Mouse (Mus musculus) spleen, postnatal 4 days (tissue): ENCODE data around the gene Cybb.
"Not testable (repeated sequence)": the region's sequence is repeated elsewhere in the genome, so short reads cannot be mapped to it uniquely, and the experiment has no call there.

Source experiments
- DNase-seq, 2 experiments: peaks; one replicate each; pipeline ENCODE4 v3.0.0; 2022; ENCODE audit warnings: low spot score in 2 of 2

Gene Cybb

DNA sequence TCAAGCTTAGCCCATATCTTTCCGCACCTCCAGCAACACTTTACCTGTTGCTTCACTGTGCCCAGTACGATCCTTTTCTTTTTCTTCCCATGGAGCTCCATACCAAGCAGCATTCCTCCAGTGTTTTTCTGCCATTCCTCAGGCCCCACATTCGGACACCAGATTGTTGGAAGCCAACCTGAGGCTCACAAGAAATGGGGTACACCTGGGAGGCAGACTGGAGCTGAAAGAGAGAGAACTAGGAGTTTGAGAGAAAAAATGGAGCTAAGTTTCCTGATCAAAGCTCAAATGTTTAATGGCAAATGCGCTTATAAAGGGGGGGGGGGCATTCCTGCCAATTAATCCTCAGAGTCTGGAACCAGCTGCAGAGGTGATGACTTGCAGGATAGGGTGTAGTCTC, at the start of gene Cybb:
Gene Cybb (minus strand): TSS at position 101 of the 400 bp plus-strand sequence.
- DNase-seq, result no peak

DNA sequence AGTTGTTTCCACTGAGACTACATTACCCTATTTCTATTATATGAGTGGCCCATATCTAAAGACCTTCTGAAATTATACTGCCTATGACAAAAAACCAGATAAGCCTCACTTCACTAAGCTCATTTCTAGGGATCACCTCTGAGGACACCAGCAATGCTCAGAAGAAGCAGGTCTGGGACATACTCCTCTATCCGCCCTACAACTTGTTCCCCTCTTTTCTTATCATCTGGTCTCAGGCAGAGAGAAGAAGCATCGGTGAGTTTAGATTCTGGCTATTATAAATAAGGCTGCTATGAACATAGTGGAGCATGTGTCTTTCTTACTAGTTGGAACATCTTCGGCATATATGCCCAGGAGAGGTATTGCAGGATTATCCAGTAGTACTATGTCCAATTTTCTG, 49.3 kb upstream of the Cybb start:
- no peak for DNase-seq

DNA sequence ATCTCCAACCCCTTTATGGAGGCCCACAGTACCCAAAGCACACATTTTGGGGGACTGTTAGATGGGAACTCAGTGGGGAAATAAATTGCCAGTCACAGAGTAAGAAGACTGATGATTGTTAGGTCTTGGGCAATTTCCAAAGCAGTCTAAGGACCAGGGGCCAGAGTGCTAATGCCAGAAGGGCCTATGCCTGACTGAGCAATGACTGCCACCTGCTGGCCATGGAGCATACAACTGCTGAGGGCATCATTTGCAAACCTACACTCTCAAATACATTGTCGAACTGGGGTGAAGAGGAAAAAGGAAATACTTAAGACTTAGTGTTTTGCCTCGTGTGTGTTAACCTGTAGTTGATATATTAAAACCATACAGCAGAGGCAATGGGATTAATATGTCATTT, 32.4 kb upstream of the Cybb start:
- DNase-seq, result peak in 1 of 2 experiments; percentile 44

DNA sequence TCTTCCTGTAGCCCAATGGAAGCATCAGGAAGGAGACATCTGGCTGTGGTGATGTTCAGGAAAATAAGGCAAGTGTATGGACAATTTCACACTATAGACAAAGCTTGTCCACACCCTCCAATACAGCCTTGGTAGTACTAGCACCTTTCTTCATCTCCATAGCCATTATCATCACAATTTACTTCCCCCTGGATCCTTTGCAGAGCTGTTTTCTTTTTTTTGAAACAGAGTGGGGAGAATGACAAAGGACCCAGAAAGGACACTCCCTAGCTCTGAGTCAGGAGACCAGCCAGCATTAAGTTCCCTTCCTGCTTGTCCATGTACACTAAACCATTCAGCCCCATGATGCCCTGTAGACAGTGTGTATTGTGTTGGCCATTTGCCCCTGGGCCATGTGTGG, 30.0 kb upstream of the Cybb start:
- not testable (repeated sequence) for DNase-seq

DNA sequence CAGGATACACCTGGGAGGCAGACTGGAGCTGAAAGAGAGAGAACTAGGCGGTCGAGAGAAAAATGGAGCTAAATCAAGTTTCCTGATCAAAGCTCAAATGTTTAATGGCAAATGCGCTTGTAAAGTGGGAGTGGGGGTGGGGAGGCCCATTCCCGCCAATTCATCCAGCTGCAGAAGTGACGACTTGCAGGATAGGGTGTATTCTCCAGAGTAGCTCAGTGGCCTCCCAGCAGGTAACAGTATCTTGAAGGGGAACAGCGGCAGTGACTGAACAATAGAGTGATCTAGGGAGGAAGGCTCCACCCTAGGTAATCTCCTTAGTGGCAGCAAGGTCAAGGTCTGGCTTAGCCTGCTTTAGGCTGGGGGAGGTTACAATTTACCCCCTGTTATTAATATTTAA, 12.5 kb downstream of the Cybb start:
- DNase-seq, result not testable (repeated sequence)

DNA sequence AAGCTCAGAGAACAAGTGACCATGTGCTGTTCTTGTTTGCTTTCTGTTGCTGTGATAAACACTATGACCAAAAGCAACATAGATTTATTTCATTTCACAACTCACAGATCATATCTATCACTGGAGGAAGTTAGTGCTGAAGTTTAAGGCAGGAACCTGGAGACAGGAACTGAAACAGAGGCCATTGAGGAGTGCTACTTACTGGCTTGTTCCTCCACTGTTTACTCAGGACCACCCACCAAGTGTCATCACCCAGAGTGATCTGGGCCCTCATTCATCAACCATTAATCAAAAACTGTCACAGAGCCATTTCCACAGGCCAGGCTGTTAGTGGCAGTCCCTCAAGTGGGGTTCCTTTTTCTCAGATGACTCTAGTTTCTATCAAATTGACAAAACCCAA, 13.1 kb downstream of the Cybb start:
- no peak for DNase-seq

DNA sequence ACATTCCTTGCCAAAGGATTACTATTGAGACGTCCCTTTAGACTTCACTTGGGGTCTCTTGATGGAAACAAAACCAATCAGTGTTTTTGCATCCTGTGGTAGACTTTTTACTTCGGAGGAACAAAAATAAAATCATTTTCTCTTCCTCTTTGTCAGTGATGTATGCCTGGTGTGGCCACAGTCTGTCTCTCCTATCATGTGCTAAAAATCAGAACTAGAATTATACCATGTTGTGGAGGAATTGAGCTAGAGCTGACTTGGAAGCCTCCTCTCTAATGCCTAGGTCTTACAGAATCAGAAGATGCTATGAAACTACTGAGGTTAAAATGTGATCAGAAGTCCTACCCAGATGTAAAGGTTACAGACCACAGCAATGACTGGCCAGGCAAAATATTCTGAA, 13.8 kb downstream of the Cybb start:
- no peak for DNase-seq

DNA sequence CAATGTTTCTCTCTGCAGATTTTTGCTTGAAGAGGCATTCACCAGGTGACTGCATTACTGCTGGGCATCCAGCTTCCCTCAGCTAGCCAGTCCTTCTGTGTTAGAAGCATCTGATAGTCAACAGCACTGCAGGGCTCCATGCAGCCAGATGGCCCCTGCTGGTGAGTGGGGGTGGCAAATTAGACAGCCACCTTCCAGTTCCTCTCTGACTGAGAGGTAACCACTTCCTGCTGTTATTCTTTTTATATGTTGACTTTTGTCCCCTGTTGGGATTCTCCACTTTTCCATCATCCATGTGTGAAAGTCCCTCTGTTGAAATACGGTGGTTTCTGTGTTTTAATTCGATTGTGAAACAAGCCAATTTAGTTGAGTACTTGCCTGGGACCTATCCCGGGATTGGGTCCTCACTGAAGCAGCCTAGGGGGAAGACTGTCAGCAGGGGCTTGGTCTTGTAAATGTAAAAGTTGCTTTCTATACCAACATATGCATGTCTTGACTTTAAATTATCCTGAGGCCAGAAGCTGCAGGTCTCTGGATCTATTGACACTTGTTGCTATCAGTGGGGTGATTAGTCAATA, 16.7 kb downstream of the Cybb start:
- DNase-seq, result peak; percentile 26 to 68

DNA sequence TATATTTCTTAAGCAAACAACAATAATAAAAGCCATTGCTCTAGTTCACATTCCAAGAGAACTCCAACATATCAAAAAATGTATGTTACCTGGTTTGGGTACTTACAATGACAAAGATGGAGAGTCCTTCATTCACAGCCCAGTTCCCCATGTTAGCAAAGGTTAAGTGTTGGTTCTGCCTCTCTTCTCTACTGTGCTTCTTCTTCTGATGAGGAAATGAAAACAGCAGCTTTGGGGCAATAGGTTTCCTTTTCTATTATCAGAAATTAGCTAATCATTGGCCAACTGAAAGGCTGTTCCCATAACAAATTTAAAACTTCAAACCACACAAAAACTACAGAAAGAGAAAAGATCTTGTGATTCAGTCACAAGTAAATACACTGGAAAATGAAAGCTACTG, 18.5 kb downstream of the Cybb start:
- no peak for DNase-seq

DNA sequence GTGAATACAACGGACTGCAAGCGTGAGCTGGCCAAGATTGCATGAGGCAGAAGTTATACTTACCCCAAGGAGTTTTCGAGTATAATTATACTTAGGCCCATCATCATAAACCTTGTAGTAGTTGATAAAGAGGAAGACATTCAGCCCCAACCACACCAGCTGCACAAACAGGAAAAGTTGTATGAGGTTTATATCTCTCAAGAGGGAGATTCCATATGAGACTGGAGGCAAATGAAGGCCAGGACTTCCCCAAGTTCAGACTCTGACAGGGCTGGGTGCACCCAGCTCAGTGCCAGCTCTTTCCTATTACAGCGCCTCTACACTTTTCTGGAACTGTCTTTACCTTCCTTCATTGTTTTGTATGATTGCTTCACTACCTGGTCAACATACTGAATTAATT, 20.6 kb downstream of the Cybb start:
- DNase-seq, result no peak

DNA sequence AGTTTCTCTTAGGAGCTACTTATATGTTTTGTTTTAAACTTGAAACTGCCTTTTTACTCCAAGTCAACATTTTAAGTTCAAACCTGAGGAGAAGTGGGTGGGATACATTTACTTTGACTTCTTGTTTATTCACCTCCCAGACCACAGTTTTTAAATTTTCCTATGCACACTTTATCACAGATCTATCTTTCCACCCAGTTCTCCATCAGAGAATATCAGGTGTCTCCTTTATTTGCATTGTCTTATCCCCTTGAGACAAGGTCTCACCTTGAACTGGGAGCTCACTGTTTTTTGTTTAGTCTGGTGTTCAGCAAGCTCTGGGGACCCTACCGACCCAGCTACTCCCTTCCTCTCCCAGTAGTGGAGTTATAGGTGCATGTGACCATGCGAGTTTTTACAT, 21.7 kb downstream of the Cybb start:
- DNase-seq, result no peak

DNA sequence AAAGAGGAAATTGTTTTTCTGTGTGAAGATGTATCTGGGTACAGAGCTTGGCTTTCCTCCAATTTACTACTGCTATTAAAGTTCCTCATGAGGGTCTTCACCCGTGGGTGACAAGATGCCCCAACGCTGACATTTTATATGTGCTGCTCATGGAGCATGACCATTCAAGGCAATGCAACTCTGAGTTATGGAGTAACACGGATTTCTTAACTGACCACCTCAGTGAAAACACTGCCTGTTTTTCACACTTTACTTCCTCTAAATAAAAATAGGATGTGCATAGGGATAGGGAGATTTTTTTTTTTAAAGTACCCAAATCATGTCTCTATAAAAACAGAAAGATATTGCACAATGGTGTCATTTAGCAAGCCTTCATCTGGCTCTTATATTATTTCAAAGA, 24.9 kb downstream of the Cybb start:
- no peak for DNase-seq

DNA sequence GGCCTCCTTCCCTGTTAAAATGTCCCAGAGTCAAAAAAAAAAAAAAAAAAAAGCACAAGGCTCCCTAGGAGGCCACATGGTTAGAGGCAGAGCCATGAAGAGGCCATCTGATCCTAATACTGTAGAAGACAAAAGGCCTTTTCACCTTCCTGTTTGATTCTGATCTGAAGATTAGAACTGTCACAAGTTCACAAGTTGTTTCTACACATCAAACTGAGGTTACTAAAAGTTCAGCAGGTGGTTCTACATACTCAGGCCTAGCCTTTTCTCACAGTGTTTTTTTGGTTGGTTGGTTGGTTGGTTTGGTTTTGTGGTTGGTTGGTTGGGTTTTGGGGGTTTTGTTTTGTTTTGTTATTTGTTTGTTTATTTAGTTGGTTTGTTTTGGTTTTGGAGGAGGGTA, 26.2 kb downstream of the Cybb start:
- no peak for DNase-seq

DNA sequence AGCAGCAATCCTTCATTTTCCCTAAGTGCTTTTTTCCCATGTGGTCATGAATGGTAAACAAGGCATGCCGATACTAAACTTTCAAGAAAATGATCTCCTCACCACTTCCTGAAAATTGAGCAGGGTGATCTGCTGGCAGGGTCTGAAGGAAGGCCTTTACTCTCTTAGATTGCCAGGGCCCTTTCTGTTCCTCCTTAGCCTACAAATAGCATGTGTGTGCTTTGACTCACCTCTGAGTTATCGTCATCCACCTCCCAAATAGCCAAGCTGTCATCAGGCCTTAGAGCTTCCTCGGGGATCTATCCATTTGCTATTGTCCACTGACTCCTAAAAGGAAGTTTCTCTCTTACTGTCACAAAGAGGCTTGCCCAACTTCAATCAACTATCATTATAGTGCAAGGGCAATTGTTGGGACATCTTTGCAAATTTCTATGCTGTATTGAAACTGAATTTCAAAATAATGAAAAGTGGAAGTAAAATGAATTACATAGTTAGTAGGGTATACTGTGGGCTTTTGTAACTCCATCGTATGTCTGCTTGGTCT, 27.1 kb downstream of the Cybb start:
- DNase-seq, result no peak

DNA sequence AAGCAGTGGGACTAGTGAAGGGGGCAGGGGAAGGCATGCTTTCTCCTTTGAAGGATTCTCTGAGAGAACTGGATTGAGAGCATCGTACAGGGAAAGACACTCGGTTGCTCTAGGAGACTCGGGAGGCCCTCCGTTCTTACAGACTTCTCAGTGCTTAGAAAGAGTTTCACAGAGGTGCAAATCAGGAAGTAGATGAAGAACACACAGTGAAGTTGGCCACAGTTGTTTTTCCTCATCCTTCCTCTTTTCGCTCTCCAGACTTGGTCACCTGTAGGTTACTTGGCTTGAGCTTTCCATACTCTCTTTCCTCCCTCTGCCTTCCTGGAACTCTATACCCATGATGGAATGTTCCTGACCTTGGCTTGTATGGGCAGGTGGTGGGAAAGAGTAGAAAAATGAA, 35.2 kb downstream of the Cybb start:
- no peak for DNase-seq

DNA sequence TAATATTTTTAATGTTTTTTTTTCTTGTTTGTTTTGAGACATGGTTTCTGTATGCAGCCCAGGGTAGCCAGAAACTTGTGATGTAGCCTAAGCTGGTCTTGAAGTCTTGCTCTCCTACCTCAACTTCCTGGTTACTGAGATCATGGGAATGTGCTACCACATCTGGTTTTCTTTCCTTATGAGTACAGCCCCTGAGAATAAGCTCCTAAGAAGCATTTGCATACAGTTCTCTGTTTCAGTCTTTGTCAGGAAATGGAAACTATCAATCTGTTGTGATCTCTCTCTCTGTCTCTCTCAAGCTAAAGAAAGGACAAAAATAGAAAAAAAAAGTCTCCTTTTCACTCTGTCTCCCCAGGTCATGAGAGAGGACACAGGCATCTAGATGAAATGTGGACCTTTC, 40.3 kb downstream of the Cybb start:
- no peak for DNase-seq

DNA sequence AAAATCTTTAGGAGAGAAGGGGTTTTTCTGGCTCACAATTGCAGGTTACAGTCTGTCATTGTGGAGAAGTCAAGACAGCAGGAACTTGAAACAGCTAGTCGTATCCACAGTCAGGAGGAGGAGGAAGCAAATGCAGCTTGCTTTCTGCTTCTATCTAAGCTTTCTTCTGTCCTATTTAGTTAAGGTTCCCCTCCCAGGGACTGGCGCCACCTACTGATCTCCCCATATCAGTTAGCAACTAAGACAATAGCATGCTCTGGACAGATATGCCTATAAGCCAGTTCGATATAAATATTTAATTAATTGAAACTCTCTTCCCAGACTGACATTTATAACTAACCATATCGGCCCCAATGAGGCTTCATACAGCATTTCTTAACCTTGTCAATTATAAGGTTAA, 46.5 kb downstream of the Cybb start:
- DNase-seq, result no peak

DNA sequence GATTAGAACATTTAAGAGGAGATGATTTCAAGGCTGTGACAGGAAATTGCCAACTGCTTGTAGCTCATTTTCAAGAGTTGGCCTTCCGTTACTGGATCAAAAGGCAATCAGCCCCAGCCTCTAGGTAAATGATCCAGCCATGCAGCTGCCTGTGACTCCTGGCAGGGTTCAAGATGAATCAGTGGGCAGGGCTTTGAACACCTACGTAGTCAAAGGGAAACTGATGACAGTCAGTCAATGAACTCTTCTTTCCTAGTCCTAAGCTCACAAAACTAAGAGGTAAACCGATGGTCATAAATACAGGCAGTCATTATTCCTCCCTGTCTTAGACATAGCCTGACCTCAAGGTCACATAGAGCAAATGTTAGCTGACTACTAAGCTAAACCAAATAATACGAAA, 47.0 kb downstream of the Cybb start:
- DNase-seq, result no peak

DNA sequence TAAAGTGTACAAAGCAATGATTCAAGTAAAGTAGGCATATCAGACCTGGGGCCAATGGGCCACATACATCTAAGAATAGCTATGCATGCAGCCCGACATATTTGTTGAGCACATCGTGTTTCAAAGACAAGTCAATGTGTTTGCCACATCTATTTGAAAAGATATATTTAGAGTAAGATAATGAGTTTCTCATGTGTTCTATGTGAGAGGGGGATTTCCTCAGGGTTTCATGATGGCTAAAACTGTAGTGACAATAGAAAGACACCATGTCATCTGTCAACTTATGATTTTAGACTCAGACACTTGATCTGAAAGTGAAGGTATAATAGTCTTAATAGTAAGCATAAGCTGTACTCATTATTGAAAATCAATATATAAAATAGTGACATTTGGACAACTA, 48.3 kb downstream of the Cybb start:
- no peak for DNase-seq

DNA sequence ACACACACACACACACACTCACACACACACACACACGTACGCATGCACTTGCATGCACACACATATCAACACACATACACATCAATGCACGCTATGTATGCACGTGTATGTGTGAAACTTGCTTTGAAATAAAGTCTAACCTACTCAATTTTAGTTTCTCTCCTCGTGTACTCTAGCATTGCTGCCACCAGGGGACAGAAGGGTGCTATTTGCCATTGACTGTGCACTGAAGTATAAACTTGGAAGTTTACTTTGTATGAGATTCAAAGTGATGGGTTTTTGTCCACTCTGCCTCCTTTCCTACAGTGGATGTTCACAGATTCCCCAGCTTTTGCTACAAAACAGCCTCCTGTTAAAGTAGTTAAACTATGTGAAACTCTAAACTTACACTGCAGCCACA, 73.7 kb downstream of the Cybb start:
- DNase-seq, result peak in 1 of 2 experiments; percentile 22
